8 mouse cellular contexts compared by ENCODE assay signal in the genomic region with DNA sequence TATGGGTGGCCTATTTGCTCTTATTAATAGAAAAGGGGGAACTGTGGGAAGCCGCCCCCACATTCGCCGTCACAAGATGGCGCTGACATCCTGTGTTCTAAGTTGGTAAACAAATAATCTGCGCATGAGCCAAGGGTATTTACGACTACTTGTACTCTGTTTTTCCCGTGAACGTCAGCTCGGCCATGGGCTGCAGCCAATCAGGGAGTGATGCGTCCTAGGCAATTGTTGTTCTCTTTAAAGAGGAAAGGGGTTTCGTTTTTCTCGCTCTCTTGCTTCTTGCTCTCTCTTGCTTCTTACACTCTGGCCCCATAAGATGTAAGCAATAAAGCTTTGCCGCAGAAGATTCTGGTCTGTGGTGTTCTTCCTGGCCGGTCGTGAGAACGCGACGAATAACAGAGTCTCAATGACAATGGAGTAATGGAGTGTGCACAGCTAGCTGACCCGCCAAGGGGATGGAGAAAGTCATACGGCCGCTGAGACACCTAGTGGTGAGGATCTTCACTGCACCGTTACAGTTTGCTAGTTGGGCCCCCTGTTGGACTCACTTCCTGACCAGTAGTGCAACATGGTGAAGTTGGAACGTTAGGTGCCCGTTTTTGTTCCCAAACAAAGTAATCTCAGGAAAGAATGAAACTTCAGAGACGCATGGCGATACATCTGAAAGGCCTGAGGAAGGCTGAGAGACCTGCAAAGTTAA. TPM values are rescaled to one million over a fixed set of nuclear protein-coding genes. Genes with fewer than 3 reads are reported as not detected.
A peak's percentile ranks its signal among the peaks of the same experiment; 100 is the strongest.
DNase-seq lines count a peak whose midpoint lies in the region; ATAC-seq and TF ChIP-seq lines count a peak whose summit lies in the region.
"Not testable (repeated sequence)": the region's sequence is repeated elsewhere in the genome, so short reads cannot be mapped to it uniquely, and the experiment has no call there.

No protein-coding gene starts in this region.

- intact Hi-C loops in heart, postnatal 10 days (cut with DNase I): loop anchor here (5.0 kb wide), 1 partner anchor 48 kb away; a partner anchor contains a TSS

- H3K36me3 ChIP-seq in forebrain, embryonic 14.5 days (ENCODE audit: control insufficient read depth, insufficient read depth, low read length); liver, embryonic 16.5 days (ENCODE audit: control insufficient read depth, insufficient read depth); neural tube, embryonic 14.5 days (ENCODE audit: control insufficient read depth, insufficient read depth, low read length); testis, adult 2 months (ENCODE audit: control insufficient read depth, insufficient read depth, low read length): not testable (repeated sequence)

- peak overlapping the region; percentile 34 for H3K4me2 ChIP-seq in forebrain, embryonic 14.5 days (ENCODE audit: low read length)
- peak overlapping the region; percentile 59 for H3K4me2 ChIP-seq in liver, embryonic 16.5 days (ENCODE audit: low read depth, low read length)
- H3K4me2 ChIP-seq in neural tube, embryonic 14.5 days (ENCODE audit: low read depth, low read length): peak overlapping the region; percentile 3; the same call in 1 of the 2 replicates

- TF ChIP-seq CTCF in testis, adult 2 months (IDR thresholded peaks at IDR 0.05; ENCODE audit: control insufficient read depth, insufficient read depth, insufficient replicate concordance, low read depth, low read length): peak; percentile 79; the same call in 1 of the 2 replicates

- peak overlapping the region; percentile 26 for H3K4me3 ChIP-seq in forebrain, embryonic 14.5 days (ENCODE audit: low read depth, low read length)
- peak overlapping the region; percentile 52 for H3K4me3 ChIP-seq in liver, embryonic 16.5 days (ENCODE audit: low read depth, low read length)
- H3K4me3 ChIP-seq in neural tube, embryonic 14.5 days (ENCODE audit: low read depth, low read length): peak overlapping the region; percentile 18; the same call in 1 of the 2 replicates
- peak overlapping the region; percentile 44; the same call in 1 of the 2 replicates for H3K4me3 ChIP-seq in testis, adult 2 months (ENCODE audit: control insufficient read depth, low read depth, low read length)

- H3K9me3 ChIP-seq in forebrain, embryonic 14.5 days (replicated peaks; ENCODE audit: control insufficient read depth, low read length); liver, embryonic 16.5 days (replicated peaks; ENCODE audit: control insufficient read depth, low read length); neural tube, embryonic 14.5 days (ENCODE audit: control insufficient read depth, low read length): not testable (repeated sequence)

- not testable (repeated sequence) for H3K27me3 ChIP-seq in forebrain, embryonic 14.5 days (replicated peaks; ENCODE audit: control insufficient read depth, insufficient read depth, low read length); liver, embryonic 16.5 days (ENCODE audit: control insufficient read depth, insufficient read depth, low read depth, low read length); neural tube, embryonic 14.5 days (ENCODE audit: control insufficient read depth, insufficient read depth, low read length); testis, adult 2 months (ENCODE audit: control insufficient read depth, insufficient read depth, low read length)

- DNase-seq in CD8-positive naive resting alpha-beta T cell, adult 2 months (ENCODE audit: low read depth in 2 of 2, low spot score in 2 of 2): peak; percentile 75 to 81
- DNase-seq in forebrain, embryonic 14.5 days (ENCODE audit: low spot score): peak; percentile 87
- peak; percentile 89 to 92 for DNase-seq in heart, postnatal 10 days
- DNase-seq in large intestine, adult 2 months (ENCODE audit: low read depth, low spot score): peak; percentile 55

- not testable (repeated sequence) for H3K4me1 ChIP-seq in forebrain, embryonic 14.5 days (ENCODE audit: control insufficient read depth, insufficient read depth, low read length); liver, embryonic 16.5 days (ENCODE audit: control insufficient read depth, low read depth, low read length); neural tube, embryonic 14.5 days (ENCODE audit: control insufficient read depth, insufficient read depth, low read length); testis, adult 2 months (ENCODE audit: control insufficient read depth, insufficient read depth, low read length)

- peak; percentile 86 for ATAC-seq in cerebellum, adult (ENCODE audit: insufficient number of reproducible peaks, low FRiP score, low TSS enrichment)
- peak; percentile 96 for ATAC-seq in forebrain, embryonic 14.5 days
- peak; percentile 96 for ATAC-seq in liver, embryonic 16.5 days (ENCODE audit: low read depth)
- peak; percentile 94 for ATAC-seq in neural tube, embryonic 14.5 days (ENCODE audit: low read depth)

- WGBS in forebrain, embryonic 14.5 days: 9% methylated on average over 14 of the region's 26 CpGs
- 17% methylated on average over 14 of the region's 26 CpGs for WGBS in large intestine, adult 2 months
- 14% methylated on average over 14 of the region's 26 CpGs for WGBS in liver, embryonic 16.5 days (ENCODE audit: insufficient replicate concordance)
- WGBS in neural tube, embryonic 14.5 days: 7% methylated on average over 14 of the region's 26 CpGs

- peak overlapping the region; percentile 45; the same call in 1 of the 2 replicates for H3K9ac ChIP-seq in forebrain, embryonic 14.5 days (ENCODE audit: low read length)
- H3K9ac ChIP-seq in liver, embryonic 16.5 days (ENCODE audit: low read depth, low read length): peak overlapping the region; percentile 48; the same call in 1 of the 2 replicates
- H3K9ac ChIP-seq in neural tube, embryonic 14.5 days (replicated peaks; ENCODE audit: low read depth, low read length): not testable (repeated sequence)

- not testable (repeated sequence) for TF ChIP-seq POLR2A in testis, adult 2 months (IDR thresholded peaks at IDR 0.05; ENCODE audit: control insufficient read depth, low read depth, low read length)

- not testable (repeated sequence) for H3K27ac ChIP-seq in forebrain, embryonic 14.5 days (ENCODE audit: low read depth, low read length)
- peak overlapping the region; percentile 68 for H3K27ac ChIP-seq in liver, embryonic 16.5 days (ENCODE audit: low read length)
- H3K27ac ChIP-seq in neural tube, embryonic 14.5 days (ENCODE audit: low read depth, low read length): peak overlapping the region; percentile 64; the same call in 1 of the 2 replicates
- 0 out of 2 replicates have a peak overlapping the region, but pooled peaks have one; percentile 29 for H3K27ac ChIP-seq in testis, adult 2 months (ENCODE audit: control insufficient read depth, insufficient read depth, low read depth, low read length)

RNA-seq across cellular contexts. Expression of a gene that starts 5.7 kb away (rescaled TPM):
- 102 and 105 TPM in 2 replicates for polyA plus RNA-seq in forebrain, embryonic 14.5 days (2014; fragmentation: Nextera tagmentation; extraction: Ambion mirVana)
- total RNA-seq in heart, postnatal 10 days (2021): 100 to 1,000 TPM; 162 to 166 TPM
- 13.4 and 23.3 TPM in 2 replicates for polyA plus RNA-seq in large intestine, adult 2 months (2012; rRNA removed)
- polyA plus RNA-seq in liver, embryonic 16.5 days (2015; fragmentation: Nextera tagmentation; extraction: Ambion mirVana): 20.3 and 21.6 TPM in 2 replicates
- polyA plus RNA-seq in neural tube, embryonic 14.5 days (2014; fragmentation: Nextera tagmentation; extraction: Ambion mirVana): 104 and 110 TPM in 2 replicates
- polyA plus RNA-seq in testis, adult 2 months (2012; rRNA removed): 20.6 and 24.5 TPM in 2 replicates

RNA-seq across cellular contexts. Expression of a gene that starts 45.5 kb away (rescaled TPM):
- 31.5 and 35.1 TPM in 2 replicates for polyA plus RNA-seq in forebrain, embryonic 14.5 days (2014; fragmentation: Nextera tagmentation; extraction: Ambion mirVana)
- total RNA-seq in heart, postnatal 10 days (2021): 1 to 10 TPM; 4.6 to 7.1 TPM
- polyA plus RNA-seq in large intestine, adult 2 months (2012; rRNA removed): 1.1 and 1.4 TPM in 2 replicates
- 8.1 and 8.4 TPM in 2 replicates for polyA plus RNA-seq in liver, embryonic 16.5 days (2015; fragmentation: Nextera tagmentation; extraction: Ambion mirVana)
- 25.2 and 32.7 TPM in 2 replicates for polyA plus RNA-seq in neural tube, embryonic 14.5 days (2014; fragmentation: Nextera tagmentation; extraction: Ambion mirVana)
- 2.1 and 2.8 TPM in 2 replicates for polyA plus RNA-seq in testis, adult 2 months (2012; rRNA removed)

RNA-seq across cellular contexts. Expression of a gene that starts 47.5 kb away (rescaled TPM):
- polyA plus RNA-seq in forebrain, embryonic 14.5 days (2014; fragmentation: Nextera tagmentation; extraction: Ambion mirVana): 22.7 and 25.8 TPM in 2 replicates
- 10 to 100 TPM; 30.4 to 35.0 TPM for total RNA-seq in heart, postnatal 10 days (2021)
- polyA plus RNA-seq in large intestine, adult 2 months (2012; rRNA removed): 1.8 and 2.9 TPM in 2 replicates
- polyA plus RNA-seq in liver, embryonic 16.5 days (2015; fragmentation: Nextera tagmentation; extraction: Ambion mirVana): 3.1 and 3.2 TPM in 2 replicates
- polyA plus RNA-seq in neural tube, embryonic 14.5 days (2014; fragmentation: Nextera tagmentation; extraction: Ambion mirVana): 34.5 and 38.6 TPM in 2 replicates
- 17.1 and 17.3 TPM in 2 replicates for polyA plus RNA-seq in testis, adult 2 months (2012; rRNA removed)

Comparison
In these comparisons a context has a peak if more than half of its experiments do, and no peak if none do; other contexts are left out.
1. H3K4me2 ChIP-seq: peak in every context shown above with its lines; median percentile 59 in liver, embryonic 16.5 days; 34 in forebrain, embryonic 14.5 days; 3 in neural tube, embryonic 14.5 days.